Mouse (Mus musculus) limb, embryonic 13.5 days (tissue): Measurements from ENCODE around the gene Gm10320. TPM values are rescaled to one million over a fixed set of nuclear protein-coding genes. Genes with fewer than 3 reads are reported as not detected.

ENCODE experiments used
- ATAC-seq: fragments of 200-750 bp; cut with Nextera tagmentation; 2 replicates; pipeline ENCODE4 v1.8.0; 2017; ENCODE audit warnings: low read depth, moderate number of reproducible peaks, moderate TSS enrichment; ENCODE audit not compliant: low FRiP score
- H3K27ac ChIP-seq: fragments of 300-500 bp; sonication (generic); 2 replicates; pipeline ENCODE4 v1.5.1; 2015; ENCODE audit warnings: inconsistent platforms, mild to moderate bottlenecking, moderate library complexity
- H3K27me3 ChIP-seq: fragments of 300-500 bp; sonication (generic); 2 replicates; pipeline ENCODE4 v1.6.1; 2015; ENCODE audit warnings: mild to moderate bottlenecking, inconsistent platforms
- H3K36me3 ChIP-seq: fragments of 300-500 bp; sonication (generic); 2 replicates; pipeline ENCODE4 v1.6.1; 2015; ENCODE audit warnings: inconsistent platforms, mild to moderate bottlenecking, moderate library complexity
- H3K4me1 ChIP-seq: fragments of 300-500 bp; sonication (generic); 2 replicates; pipeline ENCODE4 v1.6.1; 2015; ENCODE audit warnings: inconsistent platforms
- H3K4me2 ChIP-seq: fragments of 300-500 bp; sonication (generic); replicated peaks from 2 replicates; pipeline ENCODE4 v1.6.1; 2015; ENCODE audit warnings: inconsistent platforms, mild to moderate bottlenecking, moderate library complexity
- H3K4me3 ChIP-seq: fragments of 300-500 bp; sonication (generic); 2 replicates; pipeline ENCODE4 v1.5.1; 2015; ENCODE audit warnings: moderate library complexity, mild to moderate bottlenecking, inconsistent platforms
- H3K9ac ChIP-seq: fragments of 300-500 bp; sonication (generic); 2 replicates; pipeline ENCODE4 v1.6.1; 2015; ENCODE audit warnings: mild to moderate bottlenecking, inconsistent platforms
- H3K9me3 ChIP-seq: fragments of 300-500 bp; sonication (generic); 2 replicates; pipeline ENCODE4 v1.6.1; 2016; ENCODE audit warnings: inconsistent platforms
- WGBS: fragments of 180-500 bp; shearing (Covaris S2); methylation state at CpG from one replicate; pipeline ENCODE4 v1.1.7; 2015; 5-methylcytosine and 5-hydroxymethylcytosine counted together
- polyA plus RNA-seq: library from polyadenylated mRNA; unstranded; fragments of >200 nt; fragmentation: Nextera tagmentation; extraction: Ambion mirVana; gene quantifications from 2 replicates; pipeline ENCODE4 v1.2.1, GENCODE M21; 2015

Gm10320 gene
- polyA plus RNA-seq, 1 experiment from 2014 or later = 3.4 TPM

DNA sequence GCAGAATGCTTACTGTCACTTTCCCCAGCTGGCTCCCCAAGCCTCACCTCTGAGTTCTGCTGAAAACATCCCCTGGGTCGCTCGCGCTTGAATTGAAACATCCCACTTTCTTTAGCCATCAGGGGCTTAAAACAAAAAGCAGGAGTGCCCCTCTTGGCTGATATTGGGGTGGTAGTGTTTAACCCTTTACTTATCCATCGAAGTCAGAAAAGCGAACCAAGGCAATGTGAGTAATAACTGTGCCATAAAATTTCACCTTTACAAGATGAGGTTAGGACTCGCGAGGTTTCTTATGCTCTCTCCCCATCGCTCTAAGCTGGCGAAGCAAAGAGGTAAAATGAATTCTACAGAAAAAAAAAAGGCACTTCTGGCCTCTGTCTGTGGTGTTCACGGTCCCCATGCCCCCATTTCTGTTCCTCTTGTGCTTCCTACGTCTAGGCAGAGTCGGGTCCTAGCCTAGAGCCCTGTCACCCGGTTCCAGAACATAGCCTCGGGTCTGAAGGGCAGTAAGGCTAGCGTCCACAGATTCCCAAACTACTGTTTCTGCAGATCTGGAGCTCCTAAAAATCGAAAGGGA is 10.5 kb upstream of the Gm10320 start:
- WGBS = 2% methylated on average over 16 of the region's 16 CpGs
- H3K27ac ChIP-seq = no peak overlapping the region
- no peak for ATAC-seq

DNA sequence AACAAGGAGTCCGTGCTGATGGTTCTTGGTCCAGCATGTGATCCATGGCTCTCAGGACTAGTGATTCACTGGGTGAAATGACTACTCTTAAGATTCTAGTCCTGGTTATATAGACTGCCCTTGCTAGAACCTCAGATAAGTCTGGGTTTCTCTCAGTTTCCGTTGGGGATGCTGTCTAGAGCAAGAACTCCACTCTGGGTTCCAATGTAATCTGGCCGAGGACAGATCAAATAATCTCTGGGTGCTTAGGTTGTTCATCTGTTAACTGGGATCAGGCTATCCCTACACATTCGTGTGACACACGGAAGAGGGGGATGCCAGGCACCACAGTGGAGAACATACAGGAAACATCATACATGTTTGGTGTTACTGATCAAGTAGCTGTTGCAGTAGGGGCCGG is 9.5 kb upstream of the Gm10320 start:
- Histone ChIP-seq H3K36me3 (no peaks in the 10 kb centered on the region), H3K27ac (no peak overlapping the region), H3K4me1 (peaks cover 52% of the 10 kb centered on the region), H3K9ac (no peak overlapping the region), H3K4me3 (no peak overlapping the region), H3K9me3 (no peaks in the 10 kb centered on the region; the same call in 1 of the 2 replicates), H3K4me2 (no peak overlapping the region), H3K27me3 (peaks cover 91% of the 10 kb centered on the region)
- ATAC-seq = no peak
- 6% methylated on average over 6 of the region's 6 CpGs for WGBS

More for the DNA sequence above, 10.5 kb upstream of the Gm10320 start:
- Histone ChIP-seq H3K27me3 (peaks cover 96% of the 10 kb centered on the region), H3K4me3 (peak overlapping the region; percentile 31), H3K36me3 (no peaks in the 10 kb centered on the region), H3K4me1 (peaks cover 42% of the 10 kb centered on the region), H3K9me3 (no peaks in the 10 kb centered on the region; the same call in 1 of the 2 replicates), H3K4me2 (peak overlapping the region; percentile 58), H3K9ac (no peak overlapping the region)

DNA sequence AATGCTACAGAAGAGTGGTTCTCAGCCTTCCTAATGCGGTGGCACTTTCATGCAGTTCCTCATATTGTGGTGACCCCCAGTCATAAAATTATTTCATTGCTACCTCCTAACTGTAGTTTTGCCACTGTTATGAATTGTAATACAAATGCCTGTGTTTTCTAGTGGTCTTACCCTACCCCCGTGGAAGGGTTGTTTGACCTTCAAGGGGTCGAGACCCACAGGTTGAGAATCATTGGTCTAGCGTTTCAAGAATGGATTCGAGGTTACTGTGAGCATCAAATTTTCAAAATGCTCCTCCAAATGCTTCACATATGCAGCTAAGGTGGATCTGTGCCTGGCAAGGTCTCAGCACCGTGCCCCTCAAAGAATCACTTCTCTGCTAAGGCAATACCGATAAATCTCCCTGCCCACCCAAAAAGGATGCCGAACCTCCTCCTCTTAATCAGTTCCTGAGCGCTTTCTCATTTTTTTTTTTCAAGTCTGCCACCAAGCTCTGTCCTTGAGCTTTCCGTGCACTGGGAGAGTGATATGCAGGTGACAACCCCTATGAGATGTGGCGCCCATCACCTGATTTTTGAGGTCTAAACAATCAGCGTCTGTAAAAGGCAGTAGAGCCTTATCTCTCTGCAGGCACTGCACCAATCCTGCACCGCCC is 8.8 kb upstream of the Gm10320 start:
- no peak for ATAC-seq
- Histone ChIP-seq H3K9me3 (no peaks in the 10 kb centered on the region; the same call in 1 of the 2 replicates), H3K9ac (no peak overlapping the region), H3K4me1 (peaks cover 52% of the 10 kb centered on the region), H3K27me3 (peaks cover 88% of the 10 kb centered on the region), H3K27ac (no peak overlapping the region), H3K4me2 (no peak overlapping the region), H3K36me3 (no peaks in the 10 kb centered on the region), H3K4me3 (no peak overlapping the region)
- WGBS = 18% methylated on average over 13 of the region's 13 CpGs

DNA sequence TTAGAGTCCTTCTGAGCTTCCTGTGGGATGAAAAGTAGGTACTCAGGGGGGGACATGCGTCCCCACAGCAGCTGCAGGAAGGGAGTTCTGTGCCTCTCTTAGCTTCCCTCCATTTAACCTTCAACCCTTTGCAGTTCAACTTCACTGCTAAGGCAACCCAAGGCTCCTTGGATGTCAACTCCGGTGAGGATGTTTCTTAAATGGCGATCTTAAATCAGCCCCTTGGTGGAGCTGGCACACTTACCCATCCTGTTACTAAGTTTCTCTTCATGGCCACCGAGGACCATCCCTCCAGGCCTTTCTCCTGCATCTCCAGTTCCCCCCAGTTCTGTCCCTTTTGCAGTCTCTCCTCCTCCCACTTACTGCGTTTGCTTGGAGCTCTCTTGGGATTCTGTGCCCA is 6.8 kb upstream of the Gm10320 start:
- Histone ChIP-seq H3K9ac (no peak overlapping the region), H3K4me2 (no peak overlapping the region), H3K4me1 (peaks cover 33% of the 10 kb centered on the region), H3K27ac (no peak overlapping the region), H3K4me3 (no peak overlapping the region), H3K27me3 (peaks cover 74% of the 10 kb centered on the region), H3K9me3 (no peaks in the 10 kb centered on the region; the same call in 1 of the 2 replicates), H3K36me3 (no peaks in the 10 kb centered on the region)
- WGBS = 70% methylated on average over 5 of the region's 5 CpGs
- ATAC-seq = no peak

DNA sequence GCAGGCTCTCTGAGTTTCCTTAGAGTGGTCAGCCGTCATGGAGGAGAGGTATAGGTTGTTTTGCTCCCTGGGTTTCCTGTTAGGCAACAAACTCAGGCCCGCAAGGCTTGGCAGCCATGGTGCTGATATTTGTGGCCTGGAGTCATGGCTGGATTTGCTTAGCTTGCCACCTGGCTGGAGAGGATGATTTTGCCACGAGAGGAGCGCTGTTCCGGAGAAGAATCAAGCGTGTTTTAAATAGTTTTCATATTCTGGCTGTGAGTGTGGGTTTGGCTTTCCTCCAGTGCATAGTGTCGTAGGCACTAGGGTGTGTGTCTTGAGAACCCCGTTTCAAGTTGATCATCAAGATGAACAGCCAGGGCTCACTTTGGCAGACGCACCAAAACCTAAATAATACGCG is 6.3 kb upstream of the Gm10320 start:
- 63% methylated on average over 11 of the region's 11 CpGs for WGBS

DNA sequence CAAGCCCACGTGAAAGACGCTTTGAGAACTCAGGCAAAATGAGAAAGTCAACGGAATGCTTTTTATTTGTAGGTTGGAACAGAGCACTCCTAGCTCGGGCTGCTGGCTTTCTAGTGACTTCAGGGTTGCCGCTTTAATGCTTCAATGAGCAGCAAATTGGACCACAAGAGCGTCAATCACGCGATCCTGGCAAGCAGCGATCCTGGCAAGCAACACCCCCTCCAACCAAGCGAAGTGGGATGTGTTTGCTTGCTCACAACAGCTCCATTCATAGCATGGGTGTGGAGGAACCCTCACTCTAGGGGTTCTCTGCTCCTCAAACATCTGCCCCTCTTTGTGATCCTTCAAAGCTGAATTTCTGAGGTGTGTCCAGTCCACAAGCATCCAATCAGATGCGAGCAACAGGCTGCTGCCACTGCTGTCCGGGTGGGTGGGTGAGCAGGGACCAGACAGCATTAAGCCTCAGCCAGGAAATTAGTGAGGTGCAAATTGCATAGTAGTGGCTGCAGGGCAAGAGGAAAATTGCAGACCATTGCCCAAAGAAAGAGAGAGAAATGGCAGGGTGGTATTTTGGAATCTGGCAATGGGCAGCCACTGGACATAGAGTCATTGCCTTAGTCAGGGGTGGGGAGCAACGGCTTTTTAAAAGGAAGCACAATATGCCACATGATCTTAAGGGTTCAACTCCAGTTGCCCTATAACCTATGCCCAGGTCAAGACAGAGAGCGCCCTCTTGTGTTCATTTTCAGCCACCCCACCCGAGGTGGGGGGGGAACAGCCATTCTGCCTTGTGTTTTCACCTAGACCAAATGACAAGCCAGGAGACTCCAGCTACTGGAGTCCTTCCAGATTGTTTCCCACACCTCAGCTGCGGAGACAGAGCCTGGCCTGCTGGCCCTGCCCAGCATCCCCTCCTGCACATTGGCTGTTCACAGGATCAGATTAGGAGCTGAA is 5.4 kb upstream of the Gm10320 start:
- 25% methylated on average over 16 of the region's 16 CpGs for WGBS
- peaks cover 28% of the 10 kb centered on the region for H3K4me1 ChIP-seq
- no peak overlapping the region for H3K27ac ChIP-seq
- H3K9ac ChIP-seq = no peak overlapping the region
- no peaks in the 10 kb centered on the region for H3K36me3 ChIP-seq
- ATAC-seq = peak; percentile 48; the same call in 1 of the 2 replicates
- H3K4me3 ChIP-seq = no peak overlapping the region
- H3K4me2 ChIP-seq = peak overlapping the region; percentile 23
- no peaks in the 10 kb centered on the region; the same call in 1 of the 2 replicates for H3K9me3 ChIP-seq
- H3K27me3 ChIP-seq = peaks cover 63% of the 10 kb centered on the region

More for the DNA sequence above, 6.3 kb upstream of the Gm10320 start:
- no peaks in the 10 kb centered on the region for H3K36me3 ChIP-seq
- H3K9ac ChIP-seq = no peak overlapping the region
- no peaks in the 10 kb centered on the region; the same call in 1 of the 2 replicates for H3K9me3 ChIP-seq
- peaks cover 72% of the 10 kb centered on the region for H3K27me3 ChIP-seq
- no peak for ATAC-seq
- H3K4me3 ChIP-seq = no peak overlapping the region
- peaks cover 28% of the 10 kb centered on the region for H3K4me1 ChIP-seq
- H3K27ac ChIP-seq = no peak overlapping the region
- no peak overlapping the region for H3K4me2 ChIP-seq

DNA sequence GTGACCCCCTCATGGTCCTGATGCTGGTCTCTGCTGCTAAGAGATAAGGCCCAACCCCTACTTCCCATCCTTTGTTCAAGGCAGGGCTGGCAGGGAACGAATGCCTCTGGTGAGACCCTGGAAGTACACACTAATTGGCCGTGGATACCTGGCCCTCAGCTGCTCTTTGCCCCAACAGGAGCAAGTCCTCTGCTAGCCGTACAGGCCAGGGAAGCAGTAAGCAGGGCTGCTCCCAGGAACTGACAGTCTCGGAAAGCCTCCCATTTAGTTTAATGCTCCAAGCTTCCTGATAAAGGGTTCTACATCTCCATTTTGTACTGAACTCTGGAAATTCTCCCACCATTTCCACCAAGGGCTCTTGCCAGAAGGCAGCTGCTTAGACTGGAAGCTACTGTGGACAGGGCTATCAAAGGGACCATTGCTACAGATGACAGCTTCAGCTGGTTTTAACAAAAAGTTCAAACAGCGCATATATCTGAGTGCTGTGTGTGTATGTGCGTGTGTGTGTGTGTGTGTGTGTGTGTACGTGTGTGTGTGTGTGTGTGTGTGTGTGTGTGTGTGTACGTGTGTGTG is 2.8 kb upstream of the Gm10320 start:
- ATAC-seq = no peak

DNA sequence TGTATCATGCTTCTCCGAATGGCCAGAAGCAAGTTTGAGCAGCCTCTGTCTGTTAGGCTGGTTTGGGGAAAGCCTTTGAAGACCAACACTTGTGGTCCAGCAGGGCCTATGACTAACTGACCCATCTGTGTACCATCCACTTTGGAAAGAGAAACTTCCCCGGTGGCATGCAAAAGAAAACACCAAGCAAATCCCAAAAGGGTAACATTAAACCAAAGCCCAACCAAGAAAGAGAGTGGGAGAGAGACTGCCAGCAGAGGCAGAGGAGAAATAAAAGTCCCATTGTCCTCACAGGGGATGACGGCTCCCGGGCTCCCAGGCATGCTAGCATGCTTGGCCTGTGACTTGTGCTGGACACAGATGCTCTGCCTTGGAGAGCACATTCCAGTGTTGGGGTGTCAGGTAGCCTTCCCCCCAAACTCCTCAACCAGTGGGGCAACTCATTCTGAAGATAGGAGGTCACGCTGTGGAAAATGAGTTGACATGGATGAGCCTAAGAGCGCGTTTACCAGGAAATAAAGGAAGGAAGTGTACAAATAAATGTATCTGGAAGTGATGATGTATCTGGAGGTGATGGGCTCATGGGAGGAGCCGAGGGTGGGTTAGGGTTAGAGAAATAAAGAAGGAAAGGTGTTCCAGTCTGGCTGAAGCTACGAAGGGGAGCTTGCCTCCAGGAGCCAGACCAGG is 911 bp upstream of the Gm10320 start:
- H3K27ac ChIP-seq = no peak overlapping the region
- no peak overlapping the region for H3K9ac ChIP-seq
- ATAC-seq = no peak

More for the DNA sequence above, 2.8 kb upstream of the Gm10320 start:
- H3K4me2 ChIP-seq = no peak overlapping the region
- no peaks in the 10 kb centered on the region for H3K36me3 ChIP-seq
- no peak overlapping the region for H3K27ac ChIP-seq
- no peak overlapping the region for H3K4me3 ChIP-seq
- no peak overlapping the region for H3K9ac ChIP-seq
- no peaks in the 10 kb centered on the region; the same call in 1 of the 2 replicates for H3K9me3 ChIP-seq
- peaks cover 32% of the 10 kb centered on the region for H3K4me1 ChIP-seq
- 67% methylated on average over 6 of the region's 8 CpGs for WGBS
- H3K27me3 ChIP-seq = peaks cover 37% of the 10 kb centered on the region

DNA sequence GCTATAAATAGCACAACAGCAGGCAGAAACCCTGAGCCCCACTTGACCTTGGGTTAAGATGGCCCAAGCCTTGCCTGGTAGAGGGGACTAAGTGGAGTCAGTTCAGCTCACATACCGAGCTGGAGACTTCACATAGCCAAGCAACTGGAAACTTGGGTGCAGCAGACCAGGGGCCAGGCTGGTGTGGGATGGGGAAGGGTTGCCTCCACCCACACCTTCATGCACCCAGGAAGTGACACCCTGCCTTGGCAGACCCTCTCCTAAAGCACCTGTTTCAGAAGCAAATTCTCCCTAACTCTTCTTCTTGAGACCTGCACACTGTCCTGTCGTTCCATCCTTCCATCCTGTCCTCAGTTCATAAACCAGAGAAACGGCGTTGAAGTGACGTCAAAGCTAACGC is 5.1 kb downstream of the Gm10320 start:
- WGBS = 85% methylated on average over 6 of the region's 6 CpGs

More for the DNA sequence above, 911 bp upstream of the Gm10320 start:
- peaks cover 28% of the 10 kb centered on the region for H3K4me1 ChIP-seq
- WGBS = 62% methylated on average over 9 of the region's 9 CpGs
- H3K27me3 ChIP-seq = peaks cover 19% of the 10 kb centered on the region
- no peak overlapping the region for H3K4me3 ChIP-seq
- no peak overlapping the region for H3K4me2 ChIP-seq
- no peaks in the 10 kb centered on the region for H3K36me3 ChIP-seq
- H3K9me3 ChIP-seq = no peaks in the 10 kb centered on the region; the same call in 1 of the 2 replicates

DNA sequence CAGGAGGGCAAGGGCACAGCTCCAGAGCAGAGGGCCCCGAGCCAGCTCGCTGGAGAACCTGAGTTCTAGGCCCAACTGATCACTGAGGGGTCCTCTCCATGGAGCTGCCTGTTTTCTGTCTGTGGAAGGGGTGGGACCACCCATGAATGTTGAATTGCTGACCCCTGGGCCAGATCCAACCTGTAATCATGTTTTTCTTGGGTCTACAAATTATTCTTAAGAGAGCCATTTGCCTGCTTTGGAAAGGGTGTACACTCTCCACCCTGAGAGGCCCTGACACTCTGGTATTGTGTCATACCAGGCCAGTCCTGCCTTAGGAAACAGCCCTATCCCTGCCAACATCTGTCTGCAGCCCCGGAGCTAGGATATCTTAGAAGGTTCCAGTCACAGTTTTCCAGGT is 5.6 kb downstream of the Gm10320 start:
- no peaks in the 10 kb centered on the region for H3K27me3 ChIP-seq
- no peaks in the 10 kb centered on the region for H3K9me3 ChIP-seq
- H3K9ac ChIP-seq = no peak overlapping the region
- 0 out of 2 replicates have a peak, but pooled peaks cover 7% of the 10 kb centered on the region for H3K4me1 ChIP-seq
- no peaks in the 10 kb centered on the region for H3K36me3 ChIP-seq
- H3K4me3 ChIP-seq = no peak overlapping the region
- H3K27ac ChIP-seq = no peak overlapping the region
- H3K4me2 ChIP-seq = no peak overlapping the region
- 74% methylated on average over 3 of the region's 3 CpGs for WGBS
- no peak for ATAC-seq

More for the DNA sequence above, 5.1 kb downstream of the Gm10320 start:
- Histone ChIP-seq H3K27ac (no peak overlapping the region), H3K36me3 (no peaks in the 10 kb centered on the region), H3K27me3 (no peaks in the 10 kb centered on the region), H3K9ac (no peak overlapping the region), H3K4me3 (no peak overlapping the region), H3K4me1 (0 out of 2 replicates have a peak, but pooled peaks cover 7% of the 10 kb centered on the region), H3K9me3 (no peaks in the 10 kb centered on the region), H3K4me2 (no peak overlapping the region)
- no peak for ATAC-seq

DNA sequence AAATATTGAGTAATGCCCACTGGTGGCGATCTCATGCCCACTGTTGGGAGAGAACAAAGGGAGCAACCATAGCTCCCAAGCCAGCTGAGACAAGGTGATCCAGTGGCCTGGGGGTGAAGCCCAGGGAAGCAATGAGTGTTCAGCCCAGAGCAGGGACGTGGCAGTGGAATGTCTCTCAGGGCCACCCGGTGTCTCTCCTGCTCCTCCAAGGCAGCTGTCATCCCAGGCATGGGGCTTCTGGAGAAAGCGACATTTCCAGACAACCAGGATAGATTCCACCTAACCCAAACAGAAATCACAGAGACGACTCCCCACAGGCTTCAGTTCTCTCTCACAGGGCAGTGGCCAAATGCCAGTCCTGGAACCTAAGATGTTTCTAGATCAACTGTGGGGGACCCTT is 6.4 kb downstream of the Gm10320 start:
- Histone ChIP-seq H3K27me3 (no peaks in the 10 kb centered on the region), H3K4me2 (no peak overlapping the region), H3K27ac (no peak overlapping the region), H3K9ac (no peak overlapping the region), H3K36me3 (no peaks in the 10 kb centered on the region), H3K9me3 (no peaks in the 10 kb centered on the region), H3K4me3 (no peak overlapping the region), H3K4me1 (0 out of 2 replicates have a peak, but pooled peaks cover 7% of the 10 kb centered on the region)
- 78% methylated on average over 5 of the region's 5 CpGs for WGBS
- no peak for ATAC-seq
